Mouse (Mus musculus): Measurements from ENCODE around the gene Babam2. TPM values are rescaled to one million over a fixed set of nuclear protein-coding genes. Genes with fewer than 3 reads are reported as not detected.
"Not testable (repeated sequence)": the region's sequence is repeated elsewhere in the genome, so short reads cannot be mapped to it uniquely, and the experiment has no call there.

The Babam2 gene
- polyA plus RNA-seq, 1 experiment from 2014 or later, result 69.4 TPM

- WGBS, result 84% methylated on average over 2 of the region's 2 CpGs
These were observed 138.2 kb downstream of the Babam2 start for GRCm38 (mm10) chr5:31835691-31836090.

GRCm38 (mm10) chr5:31839973-31840372 lies 142.5 kb downstream of the Babam2 start:
- H3K4me1 ChIP-seq (ENCODE audit: insufficient read depth, low read length), result 0 out of 2 replicates have a peak, but pooled peaks cover 3% of the 10 kb centered on the region
- ATAC-seq (ENCODE audit: low FRiP score, low TSS enrichment), result no peak
- no peaks in the 10 kb centered on the region for H3K27me3 ChIP-seq (ENCODE audit: insufficient read depth, low read length)
- H3K36me3 ChIP-seq (ENCODE audit: insufficient read depth, low read length), result no peaks in the 10 kb centered on the region
- no peak overlapping the region for H3K4me2 ChIP-seq (replicated peaks; ENCODE audit: low read depth, low read length)
- H3K9me3 ChIP-seq (ENCODE audit: low read length), result peaks cover 5% of the 10 kb centered on the region; the same call in 1 of the 2 replicates
- H3K9ac ChIP-seq (replicated peaks; ENCODE audit: low read length), result no peak overlapping the region
- H3K4me3 ChIP-seq (ENCODE audit: low read length), result no peak overlapping the region
- H3K27ac ChIP-seq (ENCODE audit: low read length), result no peak overlapping the region

More at GRCm38 (mm10) chr5:31835691-31836090, 138.2 kb downstream of the Babam2 start:
- H3K27ac ChIP-seq (ENCODE audit: low read length), result no peak overlapping the region
- H3K4me2 ChIP-seq (replicated peaks; ENCODE audit: low read depth, low read length), result no peak overlapping the region
- peaks cover 9% of the 10 kb centered on the region for H3K9me3 ChIP-seq (ENCODE audit: low read length)
- H3K36me3 ChIP-seq (ENCODE audit: insufficient read depth, low read length), result no peaks in the 10 kb centered on the region
- H3K9ac ChIP-seq (replicated peaks; ENCODE audit: low read length), result no peak overlapping the region
- no peak overlapping the region for H3K4me3 ChIP-seq (ENCODE audit: low read length)
- ATAC-seq (ENCODE audit: low FRiP score, low TSS enrichment), result no peak
- 0 out of 2 replicates have a peak, but pooled peaks cover 2% of the 10 kb centered on the region for H3K4me1 ChIP-seq (ENCODE audit: insufficient read depth, low read length)
- no peaks in the 10 kb centered on the region for H3K27me3 ChIP-seq (ENCODE audit: insufficient read depth, low read length)

GRCm38 (mm10) chr5:31840406-31840805 lies 142.9 kb downstream of the Babam2 start:
- ATAC-seq (ENCODE audit: low FRiP score, low TSS enrichment), result no peak
- WGBS, result 77% methylated on average over 1 of the region's 1 CpGs
- H3K4me1 ChIP-seq (ENCODE audit: insufficient read depth, low read length), result 0 out of 2 replicates have a peak, but pooled peaks cover 3% of the 10 kb centered on the region
- no peak overlapping the region for H3K9ac ChIP-seq (replicated peaks; ENCODE audit: low read length)
- H3K36me3 ChIP-seq (ENCODE audit: insufficient read depth, low read length), result no peaks in the 10 kb centered on the region
- no peaks in the 10 kb centered on the region for H3K27me3 ChIP-seq (ENCODE audit: insufficient read depth, low read length)
- H3K27ac ChIP-seq (ENCODE audit: low read length), result 0 out of 2 replicates have a peak overlapping the region, but pooled peaks have one; percentile 21
- H3K4me3 ChIP-seq (ENCODE audit: low read length), result no peak overlapping the region
- H3K4me2 ChIP-seq (replicated peaks; ENCODE audit: low read depth, low read length), result no peak overlapping the region
- peaks cover 5% of the 10 kb centered on the region; the same call in 1 of the 2 replicates for H3K9me3 ChIP-seq (ENCODE audit: low read length)

- Histone ChIP-seq H3K27me3 (ENCODE audit: insufficient read depth, low read length) (no peaks in the 10 kb centered on the region), H3K4me3 (ENCODE audit: low read length) (no peak overlapping the region), H3K27ac (ENCODE audit: low read length) (no peak overlapping the region), H3K9me3 (ENCODE audit: low read length) (no peaks in the 10 kb centered on the region), H3K4me1 (ENCODE audit: insufficient read depth, low read length) (0 out of 2 replicates have a peak, but pooled peaks cover 3% of the 10 kb centered on the region), H3K9ac (replicated peaks; ENCODE audit: low read length) (no peak overlapping the region), H3K4me2 (replicated peaks; ENCODE audit: low read depth, low read length) (no peak overlapping the region), H3K36me3 (ENCODE audit: insufficient read depth, low read length) (no peaks in the 10 kb centered on the region)
- 86% methylated on average over 3 of the region's 3 CpGs for WGBS
- ATAC-seq (ENCODE audit: low FRiP score, low TSS enrichment), result no peak
These were observed 147.4 kb downstream of the Babam2 start for GRCm38 (mm10) chr5:31844856-31845255.

GRCm38 (mm10) chr5:31846971-31847370 lies 149.5 kb downstream of the Babam2 start:
- Histone ChIP-seq H3K4me3 (ENCODE audit: low read length) (no peak overlapping the region), H3K27ac (ENCODE audit: low read length) (no peak overlapping the region), H3K27me3 (ENCODE audit: insufficient read depth, low read length) (no peaks in the 10 kb centered on the region), H3K36me3 (ENCODE audit: insufficient read depth, low read length) (no peaks in the 10 kb centered on the region), H3K9ac (replicated peaks; ENCODE audit: low read length) (no peak overlapping the region), H3K4me2 (replicated peaks; ENCODE audit: low read depth, low read length) (no peak overlapping the region), H3K9me3 (ENCODE audit: low read length) (no peaks in the 10 kb centered on the region), H3K4me1 (ENCODE audit: insufficient read depth, low read length) (no peaks in the 10 kb centered on the region)
- ATAC-seq (ENCODE audit: low FRiP score, low TSS enrichment), result no peak

- Histone ChIP-seq H3K9ac (replicated peaks; ENCODE audit: low read length) (no peak overlapping the region), H3K4me2 (replicated peaks; ENCODE audit: low read depth, low read length) (no peak overlapping the region), H3K4me1 (ENCODE audit: insufficient read depth, low read length) (no peaks in the 10 kb centered on the region), H3K27ac (ENCODE audit: low read length) (no peak overlapping the region), H3K36me3 (ENCODE audit: insufficient read depth, low read length) (no peaks in the 10 kb centered on the region), H3K4me3 (ENCODE audit: low read length) (no peak overlapping the region), H3K9me3 (ENCODE audit: low read length) (no peaks in the 10 kb centered on the region), H3K27me3 (ENCODE audit: insufficient read depth, low read length) (no peaks in the 10 kb centered on the region)
- ATAC-seq (ENCODE audit: low FRiP score, low TSS enrichment), result no peak
These were observed 151.5 kb downstream of the Babam2 start for GRCm38 (mm10) chr5:31848995-31849394.

GRCm38 (mm10) chr5:31852786-31853185 lies 155.3 kb downstream of the Babam2 start:
- Histone ChIP-seq H3K27me3 (ENCODE audit: insufficient read depth, low read length) (no peaks in the 10 kb centered on the region), H3K36me3 (ENCODE audit: insufficient read depth, low read length) (no peaks in the 10 kb centered on the region), H3K27ac (ENCODE audit: low read length) (no peak overlapping the region), H3K4me1 (ENCODE audit: insufficient read depth, low read length) (no peaks in the 10 kb centered on the region), H3K4me3 (ENCODE audit: low read length) (no peak overlapping the region), H3K9me3 (ENCODE audit: low read length) (no peaks in the 10 kb centered on the region), H3K4me2 (replicated peaks; ENCODE audit: low read depth, low read length) (no peak overlapping the region), H3K9ac (replicated peaks; ENCODE audit: low read length) (no peak overlapping the region)
- ATAC-seq (ENCODE audit: low FRiP score, low TSS enrichment), result no peak
- 75% methylated on average over 1 of the region's 1 CpGs for WGBS

GRCm38 (mm10) chr5:31853831-31854230 lies 156.3 kb downstream of the Babam2 start:
- H3K4me2 ChIP-seq (replicated peaks; ENCODE audit: low read depth, low read length), result no peak overlapping the region
- no peaks in the 10 kb centered on the region for H3K9me3 ChIP-seq (ENCODE audit: low read length)
- 97% methylated on average over 1 of the region's 1 CpGs for WGBS
- no peak overlapping the region for H3K27ac ChIP-seq (ENCODE audit: low read length)
- H3K36me3 ChIP-seq (ENCODE audit: insufficient read depth, low read length), result no peaks in the 10 kb centered on the region
- H3K4me3 ChIP-seq (ENCODE audit: low read length), result no peak overlapping the region
- no peaks in the 10 kb centered on the region for H3K27me3 ChIP-seq (ENCODE audit: insufficient read depth, low read length)
- H3K4me1 ChIP-seq (ENCODE audit: insufficient read depth, low read length), result no peaks in the 10 kb centered on the region
- no peak overlapping the region for H3K9ac ChIP-seq (replicated peaks; ENCODE audit: low read length)
- no peak for ATAC-seq (ENCODE audit: low FRiP score, low TSS enrichment)

GRCm38 (mm10) chr5:31858877-31859276 lies 161.4 kb downstream of the Babam2 start:
- H3K27me3 ChIP-seq (ENCODE audit: insufficient read depth, low read length); ATAC-seq (ENCODE audit: low FRiP score, low TSS enrichment): not testable (repeated sequence)
- WGBS, result 79% methylated on average over 10 of the region's 10 CpGs

GRCm38 (mm10) chr5:31860426-31860825 lies 162.9 kb downstream of the Babam2 start:
- H3K36me3 ChIP-seq (ENCODE audit: insufficient read depth, low read length), result no peaks in the 10 kb centered on the region
- no peak overlapping the region for H3K4me3 ChIP-seq (ENCODE audit: low read length)
- no peak overlapping the region for H3K9ac ChIP-seq (replicated peaks; ENCODE audit: low read length)
- H3K4me1 ChIP-seq (ENCODE audit: insufficient read depth, low read length), result 0 out of 2 replicates have a peak, but pooled peaks cover 6% of the 10 kb centered on the region
- H3K27me3 ChIP-seq (ENCODE audit: insufficient read depth, low read length), result no peaks in the 10 kb centered on the region
- no peak overlapping the region for H3K27ac ChIP-seq (ENCODE audit: low read length)
- ATAC-seq (ENCODE audit: low FRiP score, low TSS enrichment), result no peak
- 13% methylated on average over 1 of the region's 1 CpGs for WGBS
- no peak overlapping the region for H3K4me2 ChIP-seq (replicated peaks; ENCODE audit: low read depth, low read length)
- H3K9me3 ChIP-seq (ENCODE audit: low read length), result no peaks in the 10 kb centered on the region

More at GRCm38 (mm10) chr5:31858877-31859276, 161.4 kb downstream of the Babam2 start:
- H3K4me2 ChIP-seq (replicated peaks; ENCODE audit: low read depth, low read length); H3K9me3 ChIP-seq (ENCODE audit: low read length); H3K36me3 ChIP-seq (ENCODE audit: insufficient read depth, low read length); H3K9ac ChIP-seq (replicated peaks; ENCODE audit: low read length); H3K27ac ChIP-seq (ENCODE audit: low read length); H3K4me1 ChIP-seq (ENCODE audit: insufficient read depth, low read length); H3K4me3 ChIP-seq (ENCODE audit: low read length): not testable (repeated sequence)
